Mouse (Mus musculus) cortical plate, adult 2 months (tissue): ENCODE data around the gene 1700122O11Rik.

Experiments
- CTCF ChIP-seq: fragments of 200-500 bp; IDR thresholded peaks from 2 replicates; pipeline ENCODE4 v1.5.1; 2011; ENCODE audit warnings: mild to moderate bottlenecking, control low read depth, low read length; ENCODE audit not compliant: insufficient read depth; ENCODE audit errors: extremely low read depth
- POLR2A ChIP-seq: fragments of 200-500 bp; IDR thresholded peaks from 2 replicates; pipeline ENCODE4 v1.6.1; 2011; ENCODE audit warnings: mild to moderate bottlenecking, low read length, control low read depth; ENCODE audit not compliant: insufficient read depth; ENCODE audit errors: extremely low read depth

DNA sequence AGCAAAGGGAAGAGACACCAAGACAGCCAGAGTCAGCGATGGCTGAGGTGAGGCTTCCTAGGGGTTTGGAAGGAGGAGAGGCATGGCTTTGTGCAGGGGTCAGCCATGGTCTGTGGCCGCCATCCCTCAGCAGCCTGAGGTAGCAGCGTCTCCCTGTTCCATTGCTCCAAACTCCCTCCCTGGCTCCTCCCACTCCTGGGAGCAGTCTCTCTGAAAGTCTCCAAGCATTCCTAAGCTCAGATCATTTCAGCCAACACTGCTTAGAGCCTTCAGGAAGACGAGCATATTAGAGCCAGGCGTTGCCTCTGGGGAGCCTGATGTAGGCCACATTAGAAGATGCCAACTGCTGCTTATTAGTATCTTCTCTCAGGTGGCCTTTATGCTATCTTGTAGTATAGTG, 29.6 kb upstream of the 1700122O11Rik start:
- no peak for TF ChIP-seq POLR2A
- no peak for TF ChIP-seq CTCF
